Mouse (Mus musculus) spleen, postnatal 4 days (tissue): ENCODE measurements around the gene Olfr204.
"Not testable (repeated sequence)": the region's sequence is repeated elsewhere in the genome, so short reads cannot be mapped to it uniquely, and the experiment has no call there.

ENCODE experiments used
- DNase-seq, 2 experiments: peaks; one replicate each; pipeline ENCODE4 v3.0.0; 2022; ENCODE audit warnings: low spot score in 2 of 2

Olfr204 gene

DNA sequence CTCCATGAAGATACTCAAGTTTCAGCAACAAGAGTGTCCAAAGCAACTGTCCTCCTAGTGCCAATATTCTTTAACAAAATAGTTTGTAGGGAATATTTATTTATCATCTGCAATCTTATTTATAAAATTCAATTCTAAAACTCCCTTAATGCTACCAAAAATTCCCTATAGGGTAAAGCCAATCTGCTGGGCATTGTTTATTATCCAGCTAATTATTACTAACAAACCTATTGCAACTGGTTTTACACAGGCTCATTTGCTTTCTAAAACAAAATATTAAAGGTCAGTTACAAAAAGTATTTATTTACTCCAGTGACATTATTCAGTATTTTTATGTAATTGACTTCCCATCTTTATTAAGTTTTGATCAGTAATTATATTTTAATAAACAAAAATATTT lies at the start of gene Olfr204:
Gene Olfr204 (minus strand): TSS at position 101 of the 400 bp plus-strand sequence.
- no peak for DNase-seq

- no peak for DNase-seq
Observed at GRCm38 (mm10) chr16:59363893-59364292, 45.8 kb upstream of the Olfr204 start, which contains the start of gene Olfr209. Gene Olfr209, minus strand, starts transcription at chr16:59363993.

DNA sequence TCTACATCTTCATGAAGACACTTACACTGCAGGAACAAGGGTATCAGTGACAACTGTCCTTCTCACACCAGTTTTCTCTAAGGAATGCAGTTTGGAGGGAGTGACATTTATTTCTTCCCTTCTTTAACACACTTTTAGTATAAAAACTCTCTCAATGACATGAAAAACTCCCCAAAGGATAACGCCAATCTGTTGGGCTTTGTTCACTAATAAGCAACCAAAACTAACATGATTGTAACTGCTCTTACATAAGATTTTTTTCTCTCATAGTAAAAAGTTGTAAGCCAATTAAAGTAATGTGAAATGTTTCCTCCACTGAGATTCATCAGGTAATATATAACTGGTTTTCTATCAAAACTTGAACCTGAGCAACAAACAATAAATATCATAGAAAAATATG lies 31.1 kb upstream of the Olfr204 start, which contains the start of gene Olfr206:
Gene Olfr206 (minus strand): TSS at position 101 of the 400 bp plus-strand sequence.
- DNase-seq, result no peak

DNA sequence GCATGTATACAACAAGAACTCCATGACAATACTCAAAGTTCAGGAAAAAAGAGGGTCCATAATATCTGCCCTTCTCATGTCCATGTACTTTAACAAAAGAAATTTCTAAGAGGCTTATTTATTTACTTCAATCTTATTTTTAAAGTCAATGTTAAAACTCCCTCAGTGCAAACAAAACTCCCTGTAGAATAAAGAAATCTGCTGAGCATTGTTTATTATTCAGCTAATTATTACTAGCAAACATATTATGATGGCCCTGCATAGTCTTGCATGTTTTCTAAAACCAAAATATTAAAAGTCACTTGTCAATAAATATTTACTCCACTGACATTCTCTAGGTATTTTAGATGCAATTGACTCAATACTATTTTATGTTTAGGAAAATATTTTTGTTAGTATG lies 13.0 kb upstream of the Olfr204 start, which contains the start of gene Olfr205:
Gene Olfr205 (minus strand): TSS at position 101 of the 400 bp plus-strand sequence.
- no peak for DNase-seq

DNA sequence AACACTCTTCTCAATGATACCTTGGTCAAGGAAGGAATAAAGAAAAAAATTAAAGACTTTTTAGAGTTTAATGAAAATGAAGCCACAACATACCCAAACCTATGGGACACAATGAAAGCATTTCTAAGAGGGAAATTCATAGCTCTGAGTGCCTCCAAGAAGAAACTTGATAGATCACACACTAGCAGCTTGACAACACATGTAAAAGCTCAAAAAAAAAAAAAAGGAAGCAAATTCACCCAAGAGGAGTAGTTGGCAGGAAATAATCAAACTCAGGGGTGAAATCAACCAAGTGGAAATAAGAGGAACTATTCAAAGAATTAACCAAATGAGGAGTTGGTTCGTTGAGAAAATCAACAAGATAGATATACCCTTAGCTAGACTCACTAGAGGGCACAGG lies 5.2 kb upstream of the Olfr204 start:
- DNase-seq, result not testable (repeated sequence)

DNA sequence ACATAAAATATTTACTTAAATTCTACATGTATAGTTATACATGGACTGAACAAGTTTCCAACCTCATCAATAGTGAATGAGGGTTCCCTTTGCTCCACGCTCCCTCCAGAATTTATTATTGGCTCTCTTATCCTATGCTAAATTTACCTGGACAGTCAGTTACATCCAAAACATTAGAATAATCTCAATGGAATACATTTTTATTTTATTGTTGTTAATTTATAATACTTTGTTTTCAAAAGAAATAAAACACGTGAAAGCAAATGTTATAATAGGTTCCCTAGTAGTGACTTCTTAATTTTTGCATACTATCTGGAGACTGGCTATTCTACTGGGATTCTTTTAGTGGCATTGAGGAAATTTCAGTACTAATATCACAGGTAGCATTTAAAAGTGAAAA lies 19.5 kb downstream of the Olfr204 start, which contains the start of gene Olfr203:
Gene Olfr203 (plus strand): TSS at position 301 of the 400 bp plus-strand sequence.
- no peak for DNase-seq

- not testable (repeated sequence) for DNase-seq
Observed at GRCm38 (mm10) chr16:59287576-59287975, 30.5 kb downstream of the Olfr204 start.

DNA sequence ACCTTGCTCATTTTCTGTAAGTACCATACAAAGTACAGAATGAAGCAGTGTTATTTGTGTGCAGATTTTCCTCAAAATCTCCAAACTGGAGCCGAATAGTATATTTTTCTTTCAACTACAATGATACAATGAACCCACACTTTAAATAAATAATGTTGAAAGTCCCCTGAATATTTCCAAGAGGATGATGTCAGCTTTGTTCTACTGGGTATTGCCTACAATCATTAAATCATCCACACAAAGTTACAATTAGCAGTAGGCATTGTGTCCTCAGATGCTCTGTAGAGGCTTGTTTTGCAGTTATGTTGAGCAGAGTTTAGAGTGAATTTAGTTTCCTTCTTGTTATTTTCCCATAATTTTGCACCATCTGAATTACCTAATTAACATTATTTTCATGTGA lies 31.4 kb downstream of the Olfr204 start, which contains the start of gene Olfr202:
Gene Olfr202 (minus strand): TSS at position 101 of the 400 bp plus-strand sequence.
- no peak for DNase-seq

DNA sequence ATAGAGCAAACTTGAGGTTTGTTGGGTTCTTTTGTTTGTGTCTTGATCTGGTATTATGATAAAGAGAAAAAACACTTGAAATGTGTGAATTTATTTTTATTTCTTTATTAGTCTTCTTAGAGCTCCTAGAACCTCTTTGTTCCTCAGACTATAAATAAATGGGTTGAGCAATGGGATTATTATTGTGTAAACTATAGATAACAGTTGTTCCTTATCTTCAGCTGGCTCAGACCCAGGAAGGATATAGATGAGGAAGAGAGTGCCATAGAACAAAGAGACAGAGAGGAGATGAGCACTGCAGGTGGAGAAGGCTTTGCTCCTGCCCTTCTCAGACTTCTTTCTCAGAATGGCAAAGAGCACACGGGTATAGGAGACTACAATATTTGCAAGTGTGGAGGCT lies 34.6 kb downstream of the Olfr204 start:
- no peak for DNase-seq

GRCm38 (mm10) chr16:59280542-59280941 lies 37.5 kb downstream of the Olfr204 start:
- peak in 1 of 2 experiments; percentile 10 for DNase-seq

DNA sequence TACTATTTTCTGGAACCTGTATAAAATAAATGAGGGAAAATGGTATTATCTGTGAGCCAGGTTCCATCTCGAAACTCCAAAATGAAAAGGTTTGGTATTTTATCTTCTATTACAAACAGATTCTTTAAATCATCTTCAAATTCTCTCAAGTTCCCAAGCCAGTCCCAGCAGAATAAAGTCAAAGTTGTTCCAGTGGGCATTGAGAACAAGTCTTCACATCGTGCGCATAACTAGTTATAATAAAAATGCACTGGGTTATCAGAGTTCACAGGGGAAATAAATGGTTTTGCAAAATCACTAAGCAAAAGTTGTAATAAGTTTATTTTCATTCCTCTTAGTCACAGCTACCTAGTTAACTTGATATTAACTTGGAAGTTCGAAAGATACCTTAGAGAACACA lies 45.5 kb downstream of the Olfr204 start, which contains the start of gene Olfr201:
Gene Olfr201 (minus strand): TSS at position 101 of the 400 bp plus-strand sequence.
- DNase-seq, result not testable (repeated sequence)

- DNase-seq, result not testable (repeated sequence)
Observed at GRCm38 (mm10) chr16:59269097-59269496, 49.0 kb downstream of the Olfr204 start.
